Mouse (Mus musculus): ENCODE measurements at regions not wholly inside any gene's neighbourhood (a gene's known extent, or its start where the extent isn't known, plus 50 kb on each side); places are given as distances from the start of the nearest gene placed in this dataset.

- no peaks in the 10 kb centered on the region for H3K9me3 ChIP-seq
- H3K27me3 ChIP-seq: no peaks in the 10 kb centered on the region
- H3K4me2 ChIP-seq (replicated peaks): no peak overlapping the region
- no peak for ATAC-seq (ENCODE audit: low FRiP score, low read depth)
- no peak overlapping the region for H3K4me3 ChIP-seq
- WGBS: 81% methylated on average over 1 of the region's 1 CpGs
- no peak overlapping the region for H3K27ac ChIP-seq (replicated peaks)
- H3K4me1 ChIP-seq: no peaks in the 10 kb centered on the region
- no peak overlapping the region for H3K9ac ChIP-seq (replicated peaks)
- no peaks in the 10 kb centered on the region for H3K36me3 ChIP-seq
These were observed 355.4 kb upstream of the Ndst4 start for GRCm38 (mm10) chr3:125048429-125048828.

DNA sequence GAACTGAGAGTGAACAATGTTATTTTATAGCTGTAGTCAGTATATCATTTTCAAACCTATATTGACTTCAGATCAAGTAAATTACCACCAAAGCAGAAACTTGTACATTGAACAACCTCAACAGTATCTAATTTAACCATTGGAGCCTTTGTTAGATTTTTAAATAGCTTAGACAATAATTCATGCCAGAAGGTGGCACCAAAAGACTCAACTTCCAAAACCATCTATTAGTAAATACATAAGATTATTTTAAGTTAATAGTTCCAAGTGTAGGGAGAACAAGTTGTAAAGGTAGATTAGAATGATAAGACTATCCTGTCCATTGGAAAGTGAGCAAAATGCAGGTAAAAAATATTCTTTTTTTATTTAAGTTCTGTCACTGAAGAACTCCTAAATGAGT, 354.2 kb upstream of the Ndst4 start:
- no peaks in the 10 kb centered on the region for H3K27me3 ChIP-seq
- no peak overlapping the region for H3K4me2 ChIP-seq (replicated peaks)
- H3K36me3 ChIP-seq: no peaks in the 10 kb centered on the region
- no peaks in the 10 kb centered on the region for H3K9me3 ChIP-seq
- no peaks in the 10 kb centered on the region for H3K4me1 ChIP-seq
- H3K4me3 ChIP-seq: no peak overlapping the region
- H3K27ac ChIP-seq (replicated peaks): no peak overlapping the region
- H3K9ac ChIP-seq (replicated peaks): no peak overlapping the region
- ATAC-seq (ENCODE audit: low FRiP score, low read depth): no peak

DNA sequence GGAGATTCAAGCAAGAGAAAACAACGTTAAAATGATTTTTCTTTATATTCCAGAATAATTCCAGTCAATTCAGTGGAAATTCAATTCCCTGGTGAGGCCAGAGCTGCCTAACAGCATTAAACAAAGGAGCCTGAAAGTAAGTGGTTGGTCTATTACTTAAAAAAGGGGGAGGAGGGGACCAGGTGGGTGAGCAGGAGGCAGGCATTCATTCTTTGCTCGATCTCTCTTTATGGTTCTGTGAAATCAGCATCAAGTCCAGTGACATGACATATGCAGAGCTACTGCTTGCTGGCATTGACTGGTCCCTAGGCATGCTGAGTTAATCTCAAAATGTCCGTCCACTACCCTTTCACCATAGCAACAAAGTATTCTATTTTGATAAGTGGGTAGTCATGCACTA, 351.0 kb upstream of the Ndst4 start:
- WGBS: 36% methylated on average over 3 of the region's 3 CpGs
- Histone ChIP-seq H3K27ac (replicated peaks) (no peak overlapping the region), H3K4me1 (no peaks in the 10 kb centered on the region), H3K36me3 (no peaks in the 10 kb centered on the region), H3K9me3 (no peaks in the 10 kb centered on the region), H3K27me3 (no peaks in the 10 kb centered on the region), H3K9ac (replicated peaks) (no peak overlapping the region), H3K4me3 (no peak overlapping the region), H3K4me2 (replicated peaks) (no peak overlapping the region)
- peak; percentile 49; the same call in 1 of the 2 replicates for ATAC-seq (ENCODE audit: low FRiP score, low read depth)

DNA sequence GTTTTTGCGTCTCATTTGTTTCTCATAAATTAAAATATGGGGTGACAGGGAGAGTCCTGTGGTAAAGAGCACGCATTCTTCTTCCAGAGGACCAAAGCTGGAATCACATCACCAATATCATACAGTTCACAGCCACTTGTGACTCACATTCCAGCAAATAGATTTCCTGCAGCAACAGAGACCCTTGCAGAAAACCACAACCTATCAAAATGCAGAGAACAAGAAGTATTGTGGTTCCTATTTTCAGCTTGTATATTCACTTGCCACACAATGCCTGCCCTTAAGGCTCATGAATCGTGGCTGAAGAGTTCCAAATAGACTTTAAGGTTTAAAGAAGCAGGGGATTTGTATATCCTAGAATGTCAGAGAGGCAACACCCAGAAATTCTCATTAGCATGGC, 331.2 kb upstream of the Ndst4 start:
- Histone ChIP-seq H3K9me3 (no peaks in the 10 kb centered on the region), H3K27ac (replicated peaks) (no peak overlapping the region), H3K36me3 (no peaks in the 10 kb centered on the region), H3K4me1 (no peaks in the 10 kb centered on the region), H3K9ac (replicated peaks) (no peak overlapping the region), H3K27me3 (no peaks in the 10 kb centered on the region), H3K4me2 (replicated peaks) (no peak overlapping the region), H3K4me3 (no peak overlapping the region)
- WGBS: 82% methylated on average over 3 of the region's 3 CpGs
- ATAC-seq (ENCODE audit: low FRiP score, low read depth): no peak

DNA sequence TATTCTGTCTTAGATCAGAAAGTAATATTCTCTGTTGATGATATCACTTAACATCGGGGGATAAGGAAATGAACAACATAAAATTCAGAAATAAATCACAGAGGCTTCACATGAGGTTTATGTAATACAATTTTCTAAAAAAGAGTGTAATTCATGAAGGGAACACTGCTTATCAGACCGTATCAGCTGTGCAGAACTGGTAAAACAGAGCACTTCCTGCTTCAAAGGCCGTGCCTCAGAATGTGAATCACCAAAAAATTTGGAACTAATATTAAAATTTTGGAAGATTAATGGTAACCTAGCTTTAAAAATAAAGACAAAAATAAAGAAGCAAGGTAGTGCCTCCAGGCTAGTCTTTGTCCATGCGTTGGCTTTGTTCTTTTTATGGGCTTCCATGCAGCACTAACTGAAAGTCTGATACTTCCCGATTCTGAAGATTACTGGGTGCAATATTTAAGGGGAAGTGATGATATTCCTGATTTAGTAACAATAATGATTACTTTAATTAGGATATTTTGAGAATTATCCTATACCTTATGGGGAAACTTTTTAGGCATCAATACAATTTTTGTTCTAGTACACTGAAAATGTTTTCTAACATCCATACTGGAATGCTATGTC, 310.8 kb upstream of the Ndst4 start:
- no peak overlapping the region for H3K9ac ChIP-seq (replicated peaks)
- H3K27ac ChIP-seq (replicated peaks): no peak overlapping the region
- no peak overlapping the region for H3K4me2 ChIP-seq (replicated peaks)
- H3K4me1 ChIP-seq: no peaks in the 10 kb centered on the region
- no peaks in the 10 kb centered on the region for H3K36me3 ChIP-seq
- no peak for ATAC-seq (ENCODE audit: low FRiP score, low read depth)
- H3K9me3 ChIP-seq: no peaks in the 10 kb centered on the region
- no peak overlapping the region for H3K4me3 ChIP-seq
- no peaks in the 10 kb centered on the region for H3K27me3 ChIP-seq
- 92% methylated on average over 5 of the region's 5 CpGs for WGBS

Measured in midbrain, embryonic 12.5 days (tissue).